Mouse (Mus musculus) thymus, adult 2 months (tissue): ENCODE data around the gene Itgb5.

Source experiments
- CTCF ChIP-seq: fragments of 200-500 bp; IDR thresholded peaks from 2 replicates; pipeline ENCODE4 v1.5.1; 2012; ENCODE audit warnings: mild to moderate bottlenecking, control low read depth, low read length, moderate library complexity, borderline replicate concordance; ENCODE audit not compliant: control insufficient read depth, poor library complexity, insufficient read depth; ENCODE audit errors: extremely low read depth
- POLR2A ChIP-seq: fragments of 200-500 bp; IDR thresholded peaks from 2 replicates; pipeline ENCODE4 v1.6.1; 2012; ENCODE audit warnings: mild to moderate bottlenecking, low read length, control low read depth, moderate library complexity; ENCODE audit not compliant: control insufficient read depth, poor library complexity, insufficient read depth; ENCODE audit errors: extremely low read depth

DNA sequence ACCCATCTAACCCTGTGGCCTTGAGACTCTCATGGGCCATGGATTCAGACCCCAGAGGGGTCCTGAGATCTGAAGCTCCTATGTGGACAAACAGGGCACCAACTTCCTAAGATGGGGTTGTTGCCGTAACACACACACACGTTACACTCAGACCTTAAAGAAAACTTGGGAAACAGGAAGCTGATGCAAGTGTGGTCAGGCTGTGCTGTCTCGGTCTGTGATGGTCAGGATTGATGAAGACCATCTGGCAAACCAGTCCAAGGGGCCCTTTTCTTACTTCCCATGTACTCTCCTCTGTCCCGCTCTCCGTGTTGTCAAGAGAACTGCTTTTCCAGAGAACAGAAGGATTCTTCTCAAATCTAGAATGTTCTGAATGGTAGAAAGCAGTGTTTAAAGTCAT lies 92.0 kb downstream of the Itgb5 start:
- TF ChIP-seq CTCF, result no peak
- no peak for TF ChIP-seq POLR2A
